Mouse (Mus musculus) naive thymus-derived CD4-positive, alpha-beta T cell, adult 5 months (primary cell): ENCODE data around the gene Slc8a1. TPM values are rescaled to one million over a fixed set of nuclear protein-coding genes. Genes with fewer than 3 reads are reported as not detected.

Experiments
- polyA plus RNA-seq: library from polyadenylated mRNA; unstranded; fragments of 100-300 nt; shearing (Covaris generic); gene quantifications from one replicate; pipeline ENCODE4 v1.2.1, GENCODE M21; 2017

Slc8a1 gene
- polyA plus RNA-seq: not detected

GRCm38 (mm10) chr17:81738311-81738755 is at the start of gene Slc8a1:
TSS of gene Slc8a1 (minus strand) at chr17:81738377.

DNA sequence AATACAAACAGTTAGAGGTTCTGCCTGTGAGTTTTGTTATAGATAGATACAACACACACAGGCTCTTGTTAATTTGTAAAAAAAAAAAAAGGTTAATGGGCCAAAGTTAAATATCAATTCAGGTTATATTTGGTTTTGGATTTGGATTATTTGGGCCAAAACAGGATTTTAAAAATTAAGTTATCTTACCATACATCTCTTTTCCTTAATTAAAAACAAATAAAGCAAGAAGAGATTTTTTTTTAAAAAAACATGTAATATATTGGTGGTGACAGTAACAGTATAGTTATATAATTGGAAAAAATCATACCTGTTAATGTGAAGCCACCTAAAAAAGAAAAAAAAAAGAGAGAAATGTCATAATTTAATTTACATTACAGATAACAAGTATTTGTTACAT is 296.7 kb downstream of the Slc8a1 start, which contains the start of gene Gm11096:
TSS of gene Gm11096 (plus strand) at position 301 of the 400 bp plus-strand sequence.

